Mouse (Mus musculus): ENCODE measurements at regions not wholly inside any gene's neighbourhood (a gene's known extent, or its start where the extent isn't known, plus 50 kb on each side); places are given as distances from the start of the nearest gene placed in this dataset.

DNA sequence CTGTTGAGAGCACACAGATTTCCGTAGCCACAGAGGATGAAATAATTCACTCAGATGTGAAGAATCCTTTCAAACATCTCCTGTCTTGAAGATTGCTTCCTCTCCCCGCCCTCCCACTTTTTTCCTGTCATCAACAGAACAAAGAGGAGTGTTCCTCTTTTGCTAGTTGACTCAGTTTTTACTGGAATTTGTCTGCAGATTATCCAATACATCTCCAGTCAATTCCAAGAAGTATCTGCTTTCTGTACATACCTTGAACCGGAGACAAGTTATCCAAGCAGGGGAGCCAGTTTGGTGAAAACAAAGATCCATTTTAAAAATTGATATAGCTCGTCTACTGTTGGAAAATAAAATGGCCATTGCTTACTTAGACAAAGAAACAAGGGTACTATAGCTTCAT, 328.5 kb downstream of the Ttll7 start:
- DNase-seq (ENCODE audit: low spot score in 2 of 2): no peak

DNA sequence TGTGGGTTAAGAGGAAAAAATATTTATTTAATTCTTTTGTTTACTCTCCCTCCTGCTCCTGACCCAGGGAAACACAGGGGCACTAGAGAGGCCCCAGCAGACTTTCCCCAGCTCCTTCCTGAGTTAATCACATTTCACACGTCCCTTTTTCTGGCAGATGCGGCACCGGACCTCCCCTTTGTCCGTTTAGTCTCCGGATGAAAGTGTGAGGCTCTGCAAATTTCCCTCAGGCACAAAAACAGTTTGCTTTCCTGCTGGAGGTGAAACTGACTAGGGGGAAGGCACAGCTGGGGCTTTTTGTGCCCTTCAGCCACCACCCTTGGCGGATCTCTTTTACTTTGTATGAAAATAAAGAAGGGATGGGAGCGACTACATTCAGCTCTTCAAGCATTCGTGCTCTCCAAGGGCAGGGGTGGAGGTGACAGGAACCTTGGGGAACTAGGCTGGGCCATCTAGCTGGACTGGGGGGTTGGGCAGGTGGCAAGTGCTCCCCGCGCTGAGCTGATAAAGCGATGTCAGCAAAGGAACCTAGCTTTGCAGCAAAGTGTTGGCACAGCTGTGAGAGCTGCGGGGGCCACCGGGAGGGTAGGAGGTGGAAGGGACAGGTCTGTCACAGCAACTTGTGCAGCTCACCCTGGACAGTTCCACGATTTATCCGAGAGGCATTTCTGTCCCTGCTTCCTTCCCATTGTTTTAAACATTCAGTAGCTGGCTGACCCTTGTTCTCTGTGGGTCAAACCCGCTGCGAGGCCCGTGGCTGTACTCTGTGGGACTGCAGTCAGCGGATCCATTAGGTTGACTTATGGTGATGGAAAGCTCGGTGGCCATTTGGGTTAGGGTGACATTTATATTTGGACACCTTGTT, 329.6 kb downstream of the Ttll7 start:
- no peak for DNase-seq (ENCODE audit: low spot score in 2 of 2)

DNA sequence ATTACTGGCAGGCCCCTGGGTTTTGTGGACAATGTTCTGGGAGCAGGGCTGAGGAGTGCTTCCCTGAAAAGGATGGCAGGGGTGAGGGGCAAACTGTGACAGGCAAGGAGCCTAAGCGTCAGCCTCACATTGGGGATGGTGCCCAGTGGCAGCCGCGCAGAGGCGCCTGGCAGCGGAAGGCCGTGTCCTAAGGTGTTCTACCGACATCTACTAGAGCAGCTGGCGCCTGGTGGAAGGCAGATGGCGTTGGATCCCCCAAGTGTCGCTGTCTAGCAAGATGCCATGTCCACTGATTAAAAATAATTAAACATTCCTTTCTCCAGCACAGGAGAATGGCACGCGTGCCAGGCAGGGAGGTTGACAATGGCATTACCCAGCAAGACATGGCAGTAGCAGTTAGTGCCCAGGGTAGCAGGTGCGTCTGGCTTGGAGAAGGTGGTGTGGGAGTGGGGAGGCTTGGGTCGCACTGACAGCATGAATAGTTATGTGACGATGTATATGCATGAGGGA, 330.3 kb downstream of the Ttll7 start:
- peak in 1 of 2 experiments; percentile 10 for DNase-seq (ENCODE audit: low spot score in 2 of 2)

DNA sequence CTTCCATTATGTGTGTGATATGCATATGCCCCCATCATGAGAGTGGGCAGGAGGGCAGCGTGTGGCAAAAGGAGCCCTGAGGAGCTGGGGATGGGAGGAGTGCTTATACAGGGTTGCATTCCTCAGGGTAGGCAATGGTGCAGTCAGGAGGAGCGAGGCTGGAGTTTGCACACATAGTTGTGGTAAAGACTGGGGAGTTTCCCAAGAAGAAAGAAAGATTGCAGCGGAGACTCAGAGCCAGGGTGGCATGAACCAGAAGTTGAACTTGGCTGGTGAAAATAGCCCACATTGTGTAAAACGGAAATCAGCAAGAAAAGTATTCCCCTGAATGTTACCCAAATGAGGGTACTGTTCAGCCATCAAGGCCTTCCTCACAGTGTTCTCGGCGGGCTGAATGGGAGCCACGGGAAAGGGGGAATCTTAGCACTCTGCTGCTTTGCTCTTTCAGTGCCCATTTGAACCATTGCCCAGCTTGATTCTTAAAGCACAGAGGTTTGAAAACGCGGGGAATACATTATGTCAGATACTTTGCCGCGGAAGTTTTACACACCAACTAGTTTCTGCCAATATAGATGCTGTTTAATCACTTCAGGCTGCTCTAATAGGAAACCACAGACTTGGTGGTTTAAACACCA, 331.6 kb downstream of the Ttll7 start:
- no peak for DNase-seq (ENCODE audit: low spot score in 2 of 2)

DNA sequence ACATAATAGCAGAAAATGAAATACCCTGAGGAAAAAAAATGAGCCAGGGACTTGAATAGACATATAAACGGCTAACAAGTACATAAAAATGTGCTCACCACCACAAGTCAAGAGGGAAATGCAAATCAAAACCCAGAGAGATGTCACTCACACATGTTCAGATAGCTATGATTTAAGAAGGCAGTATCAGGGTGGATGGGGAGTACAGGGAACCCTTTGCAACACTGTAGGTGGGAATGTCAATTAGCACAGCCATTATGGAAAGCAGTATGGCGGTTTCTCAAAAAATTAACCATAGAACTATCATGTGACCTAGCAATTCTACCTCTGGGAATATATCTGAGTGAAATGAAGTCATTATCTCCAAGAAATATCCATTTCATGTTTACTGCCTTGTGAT, 337.6 kb downstream of the Ttll7 start:
- no peak for DNase-seq (ENCODE audit: low spot score in 2 of 2)

- DNase-seq (ENCODE audit: low spot score in 2 of 2): no peak
Measured at GRCm38 (mm10) chr3:147196626-147197025, 344.5 kb downstream of the Ttll7 start.

DNA sequence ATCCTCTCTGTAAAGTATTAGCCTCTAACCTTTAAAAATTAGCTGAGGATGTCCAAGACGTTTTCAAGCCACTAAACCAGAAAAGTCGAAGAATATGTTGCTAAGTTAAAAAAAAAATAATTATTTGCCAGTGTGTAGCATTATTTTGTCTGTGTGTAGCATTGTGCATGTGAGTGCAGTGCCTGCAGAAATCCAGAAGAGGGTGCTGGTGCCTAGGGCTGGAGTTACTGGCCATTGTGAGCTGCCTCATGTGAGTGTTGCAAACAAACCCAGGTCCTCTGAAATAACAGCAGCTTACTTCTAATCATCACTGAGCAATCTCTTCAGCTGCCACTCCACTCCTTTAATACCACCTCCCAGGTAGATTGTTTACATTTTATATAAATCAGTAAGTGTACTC, 345.0 kb downstream of the Ttll7 start:
- DNase-seq (ENCODE audit: low spot score in 2 of 2): no peak

DNA sequence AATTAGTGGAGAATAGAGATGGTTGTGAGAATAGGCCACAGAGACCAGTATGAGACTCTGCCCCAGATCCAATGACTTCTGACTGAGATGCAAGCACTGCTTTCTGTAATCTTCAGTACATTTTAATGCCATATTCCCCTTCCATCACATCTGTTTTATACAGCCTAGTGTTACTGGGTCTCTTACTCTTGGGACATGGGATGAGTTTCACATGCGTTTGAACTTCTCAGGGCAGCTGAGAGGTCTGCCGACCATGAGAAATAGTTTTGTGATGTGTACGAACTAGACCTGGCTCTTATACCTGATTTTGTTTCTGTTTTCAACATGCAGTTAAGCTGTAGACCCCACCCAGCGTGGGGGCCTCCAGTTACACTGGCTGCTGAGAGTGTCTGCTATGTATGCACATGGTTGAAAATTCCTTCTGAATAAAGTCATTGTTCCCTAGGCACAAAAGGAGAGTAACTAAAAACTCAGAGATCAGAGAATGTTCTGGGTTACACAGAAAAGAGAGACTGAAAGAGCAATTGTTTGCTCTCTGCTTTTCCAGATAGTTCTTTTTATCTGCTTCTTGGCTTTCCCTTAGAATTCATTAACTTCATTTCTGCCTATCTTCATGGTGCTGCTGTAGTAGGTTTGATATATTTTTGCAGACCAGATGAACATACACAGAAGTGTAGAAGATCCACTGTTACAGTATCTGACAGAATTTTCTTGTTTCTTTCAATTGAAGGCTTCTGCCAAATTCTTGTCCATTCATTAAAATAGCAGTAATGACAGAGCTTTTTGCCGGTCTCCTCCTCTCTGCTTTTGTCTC, 359.2 kb downstream of the Ttll7 start:
- no peak for DNase-seq (ENCODE audit: low spot score in 2 of 2)

DNA sequence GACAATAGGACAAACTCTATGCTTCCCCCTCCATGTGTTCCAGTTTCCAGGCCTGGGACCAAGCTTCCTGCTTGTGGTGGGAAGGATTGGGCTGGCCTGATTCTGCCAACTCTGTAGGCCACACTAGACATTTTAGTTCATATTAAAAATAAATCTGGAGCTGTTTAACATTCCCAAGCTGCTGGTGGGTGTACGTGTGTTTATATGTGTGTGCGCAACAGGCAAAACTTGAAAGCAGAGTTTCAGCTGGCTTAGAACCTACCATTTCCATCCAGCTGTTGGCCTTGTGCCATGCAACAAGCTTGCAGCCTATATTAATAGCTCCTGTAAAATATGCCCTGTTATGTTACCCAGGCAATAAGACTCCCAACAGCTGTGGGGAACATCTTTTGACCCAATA, 376.5 kb downstream of the Ttll7 start:
- peak; percentile 16 to 36 for DNase-seq (ENCODE audit: low spot score in 2 of 2)

- no peak for DNase-seq (ENCODE audit: low spot score in 2 of 2)
Measured at GRCm38 (mm10) chr3:147230594-147230993, 378.4 kb downstream of the Ttll7 start.

- DNase-seq (ENCODE audit: low spot score in 2 of 2): no peak
Measured at GRCm38 (mm10) chr3:147238398-147238797, 386.2 kb downstream of the Ttll7 start.

DNA sequence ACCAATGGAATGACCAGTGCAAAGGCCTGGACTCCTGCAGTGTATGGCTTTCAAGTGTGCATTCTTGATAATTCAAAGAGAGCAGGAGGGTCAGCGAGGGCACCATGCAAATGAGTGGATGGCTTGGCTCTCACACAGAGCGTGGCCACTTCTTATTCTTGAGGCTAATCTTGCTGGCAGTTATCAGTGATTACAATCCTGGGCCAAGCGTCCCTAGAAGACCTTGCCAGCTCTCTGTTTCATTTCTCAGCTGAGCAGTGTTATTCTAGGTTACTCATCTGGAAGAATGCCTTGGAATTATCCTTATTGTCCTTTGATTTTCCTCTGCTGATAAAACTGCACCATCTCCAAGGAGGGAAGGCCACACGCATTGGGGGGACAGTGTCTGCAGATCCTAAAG, 388.5 kb downstream of the Ttll7 start:
- DNase-seq (ENCODE audit: low spot score in 2 of 2): no peak

- DNase-seq (ENCODE audit: low spot score in 2 of 2): no peak
Measured at GRCm38 (mm10) chr3:147244911-147245430, 392.8 kb downstream of the Ttll7 start.

- no peak for DNase-seq (ENCODE audit: low spot score in 2 of 2)
Measured at GRCm38 (mm10) chr3:147246141-147246540, 394.0 kb downstream of the Ttll7 start.

DNA sequence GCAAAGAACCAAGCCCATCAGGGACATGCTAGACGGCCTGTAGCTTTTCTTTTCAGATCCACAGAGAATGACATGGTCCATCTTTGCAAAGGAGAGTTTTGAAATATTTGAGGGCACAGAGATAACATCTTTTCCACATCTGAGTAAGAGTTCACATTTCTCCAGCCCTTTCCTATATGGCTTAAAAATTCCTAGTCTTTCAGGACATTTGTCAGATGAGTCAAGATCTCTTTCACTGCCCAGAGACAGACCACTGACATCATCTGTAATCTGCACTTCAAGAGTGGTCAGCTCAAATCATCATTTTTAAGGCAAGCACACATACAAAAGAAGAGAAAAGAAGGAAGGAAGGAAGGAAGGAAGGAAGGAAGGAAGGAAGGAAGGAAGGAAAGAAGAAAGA, 397.3 kb downstream of the Ttll7 start:
- no peak for DNase-seq (ENCODE audit: low spot score in 2 of 2)

DNA sequence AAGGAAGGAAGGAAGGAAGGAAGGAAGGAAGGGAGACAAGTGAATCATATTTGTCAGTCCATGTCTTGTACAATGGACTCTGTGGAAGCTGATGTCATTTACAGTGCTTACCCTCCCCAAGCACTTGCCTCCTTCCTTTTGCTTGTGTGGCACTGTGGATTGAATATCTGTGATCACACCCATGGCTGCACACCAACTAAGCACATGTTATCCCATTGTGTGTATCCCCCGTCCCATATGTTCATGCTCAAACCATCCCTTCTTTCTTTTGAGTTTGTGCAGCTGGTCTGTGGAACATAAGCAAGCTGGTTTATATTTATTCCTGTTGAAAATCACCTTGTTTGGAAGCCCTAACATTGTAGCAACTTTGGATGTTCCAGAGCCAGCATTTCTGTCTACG, 397.7 kb downstream of the Ttll7 start:
- DNase-seq (ENCODE audit: low spot score in 2 of 2): no peak

DNA sequence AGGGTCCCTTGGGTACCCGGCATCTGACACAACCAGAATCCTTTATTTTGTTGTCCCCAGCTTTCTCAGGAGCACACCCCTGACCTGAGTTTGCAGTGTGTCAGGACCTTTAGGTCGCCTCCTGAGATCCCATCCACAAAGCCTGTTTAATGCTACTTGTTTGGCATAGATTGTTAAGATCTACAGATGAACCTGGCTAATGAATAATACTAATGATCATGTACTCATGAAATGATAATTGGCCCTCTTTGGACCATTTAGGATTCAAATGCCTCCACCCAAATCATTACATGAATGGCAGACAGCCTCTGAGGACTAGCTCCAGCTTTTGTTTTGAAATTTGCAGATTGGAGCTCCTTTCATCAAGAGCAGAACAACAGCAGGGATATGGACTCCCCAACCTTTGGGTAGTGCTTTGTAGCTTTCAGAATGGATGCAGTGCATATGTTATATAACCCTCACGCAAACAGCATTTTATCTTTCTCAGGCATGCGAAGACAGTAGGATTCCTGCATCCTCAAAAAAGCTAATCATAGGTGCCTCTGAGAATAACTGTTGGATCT, 400.1 kb downstream of the Ttll7 start:
- no peak for DNase-seq (ENCODE audit: low spot score in 2 of 2)

GRCm38 (mm10) chr3:147252812-147253211, 400.6 kb downstream of the Ttll7 start:
- peak in 1 of 2 experiments; percentile 7 for DNase-seq (ENCODE audit: low spot score in 2 of 2)

GRCm38 (mm10) chr3:147254454-147254853, 402.3 kb downstream of the Ttll7 start:
- no peak for DNase-seq (ENCODE audit: low spot score in 2 of 2)

DNA sequence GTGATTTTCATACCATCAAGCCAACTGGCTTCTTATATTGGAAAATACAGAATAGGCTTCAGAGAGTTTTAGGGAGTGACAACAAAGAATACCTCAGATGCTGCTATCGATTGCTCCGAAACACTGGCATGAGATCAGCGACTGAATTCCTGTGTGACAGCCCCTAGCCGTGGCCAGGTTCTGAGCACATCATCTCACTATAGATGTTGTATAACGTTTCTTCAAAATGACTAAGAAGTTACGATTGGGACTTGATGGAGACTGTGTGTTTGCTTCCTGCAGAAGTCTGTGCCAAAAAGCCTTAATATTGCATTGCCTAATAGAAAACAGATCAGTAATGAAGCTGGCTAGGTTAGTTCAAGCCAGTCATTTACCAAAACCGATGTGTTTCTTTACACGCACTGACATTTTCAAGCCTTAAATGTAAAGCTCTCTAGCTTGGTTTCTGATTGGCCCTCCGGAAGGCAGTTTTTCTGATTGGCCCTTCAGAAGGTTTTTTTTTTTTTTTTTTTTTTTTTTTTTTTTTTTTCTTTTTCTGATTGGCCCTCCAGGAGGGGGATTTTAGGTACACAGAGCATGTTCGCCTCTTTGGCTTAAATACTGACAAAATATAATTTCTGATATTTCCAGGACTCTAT, 408.9 kb downstream of the Ttll7 start:
- no peak for DNase-seq (ENCODE audit: low spot score in 2 of 2)

GRCm38 (mm10) chr3:147266556-147266955, 414.4 kb downstream of the Ttll7 start:
- no peak for DNase-seq (ENCODE audit: low spot score in 2 of 2)

All from right cerebral cortex, adult 2 months (tissue).